Mouse (Mus musculus): ENCODE data around the gene Mlh3.

DNA sequence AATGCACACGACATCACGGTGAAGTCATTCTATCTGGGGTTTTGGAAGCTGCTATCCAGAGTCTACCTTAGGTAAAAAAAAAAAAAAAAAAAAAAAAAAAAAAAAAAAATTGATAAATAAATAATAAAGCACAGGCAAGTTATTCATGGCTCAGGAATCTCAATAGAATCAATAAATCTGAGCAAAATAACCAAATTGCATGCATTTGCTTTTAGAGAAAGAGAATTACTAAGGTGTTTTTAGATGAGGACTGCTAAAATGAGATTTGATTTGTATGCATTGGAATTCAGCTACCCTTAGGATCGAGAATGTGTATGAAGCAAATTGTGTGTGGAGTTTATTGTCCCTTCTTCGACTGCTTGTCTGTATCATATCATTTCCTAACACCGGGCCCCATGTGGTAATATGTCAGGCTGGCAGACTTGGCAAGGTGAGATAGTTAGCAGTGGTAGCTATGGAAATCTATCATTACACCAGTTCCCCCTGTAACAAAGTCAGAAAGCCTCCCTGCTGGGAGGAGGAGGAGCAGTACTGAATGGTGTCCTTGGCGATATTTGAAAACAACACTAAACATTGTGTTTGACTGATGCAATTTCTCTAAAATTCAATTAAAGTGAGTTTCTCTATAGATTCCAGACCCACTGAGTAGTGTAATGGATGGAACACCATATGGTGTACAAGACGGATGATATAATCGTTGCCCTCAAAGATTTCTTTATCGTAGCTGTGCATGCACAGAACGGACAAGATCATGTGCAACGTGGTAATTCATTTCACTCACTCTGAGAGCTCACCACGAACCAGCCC, 10.6 kb upstream of the Mlh3 start:
- no peak for TF ChIP-seq POLR2A (IDR thresholded peaks at IDR 0.05; ENCODE audit: insufficient read depth, low read depth, low read length)
- no peak for TF ChIP-seq CTCF (IDR thresholded peaks at IDR 0.05; ENCODE audit: insufficient read depth, low read depth, low read length)

All from olfactory bulb, adult 2 months (tissue).